Mouse (Mus musculus) limb, embryonic 13.5 days (tissue): ENCODE measurements at regions not wholly inside any gene's neighbourhood (a gene's known extent, or its start where the extent isn't known, plus 50 kb on each side); places are given as distances from the start of the nearest gene placed in this dataset.

Experiments
- ATAC-seq: fragments of 200-750 bp; cut with Nextera tagmentation; 2 replicates; pipeline ENCODE4 v1.8.0; 2017; ENCODE audit warnings: low read depth, moderate number of reproducible peaks, moderate TSS enrichment; ENCODE audit not compliant: low FRiP score
- H3K27ac ChIP-seq: fragments of 300-500 bp; sonication (generic); 2 replicates; pipeline ENCODE4 v1.5.1; 2015; ENCODE audit warnings: inconsistent platforms, mild to moderate bottlenecking, moderate library complexity
- H3K27me3 ChIP-seq: fragments of 300-500 bp; sonication (generic); 2 replicates; pipeline ENCODE4 v1.6.1; 2015; ENCODE audit warnings: mild to moderate bottlenecking, inconsistent platforms
- H3K36me3 ChIP-seq: fragments of 300-500 bp; sonication (generic); 2 replicates; pipeline ENCODE4 v1.6.1; 2015; ENCODE audit warnings: inconsistent platforms, mild to moderate bottlenecking, moderate library complexity
- H3K4me1 ChIP-seq: fragments of 300-500 bp; sonication (generic); 2 replicates; pipeline ENCODE4 v1.6.1; 2015; ENCODE audit warnings: inconsistent platforms
- H3K4me2 ChIP-seq: fragments of 300-500 bp; sonication (generic); replicated peaks from 2 replicates; pipeline ENCODE4 v1.6.1; 2015; ENCODE audit warnings: inconsistent platforms, mild to moderate bottlenecking, moderate library complexity
- H3K4me3 ChIP-seq: fragments of 300-500 bp; sonication (generic); 2 replicates; pipeline ENCODE4 v1.5.1; 2015; ENCODE audit warnings: moderate library complexity, mild to moderate bottlenecking, inconsistent platforms
- H3K9ac ChIP-seq: fragments of 300-500 bp; sonication (generic); 2 replicates; pipeline ENCODE4 v1.6.1; 2015; ENCODE audit warnings: mild to moderate bottlenecking, inconsistent platforms
- H3K9me3 ChIP-seq: fragments of 300-500 bp; sonication (generic); 2 replicates; pipeline ENCODE4 v1.6.1; 2016; ENCODE audit warnings: inconsistent platforms
- WGBS: fragments of 180-500 bp; shearing (Covaris S2); methylation state at CpG from one replicate; pipeline ENCODE4 v1.1.7; 2015; 5-methylcytosine and 5-hydroxymethylcytosine counted together

GRCm38 (mm10) chr1:193922756-193923155 is 552.7 kb upstream of the Camk1g start:
- WGBS: 60% methylated on average over 4 of the region's 4 CpGs

GRCm38 (mm10) chr1:193919243-193919642 is 549.1 kb upstream of the Camk1g start:
- ATAC-seq: no peak
- no peaks in the 10 kb centered on the region for H3K27me3 ChIP-seq
- no peak overlapping the region for H3K27ac ChIP-seq
- WGBS: 57% methylated on average over 3 of the region's 3 CpGs
- H3K4me1 ChIP-seq: no peaks in the 10 kb centered on the region
- no peak overlapping the region for H3K4me2 ChIP-seq
- no peak overlapping the region for H3K4me3 ChIP-seq
- no peaks in the 10 kb centered on the region for H3K9me3 ChIP-seq
- no peak overlapping the region for H3K9ac ChIP-seq
- no peaks in the 10 kb centered on the region for H3K36me3 ChIP-seq

More at GRCm38 (mm10) chr1:193922756-193923155, 552.7 kb upstream of the Camk1g start:
- Histone ChIP-seq H3K9ac (no peak overlapping the region), H3K36me3 (no peaks in the 10 kb centered on the region), H3K4me2 (no peak overlapping the region), H3K4me1 (no peaks in the 10 kb centered on the region), H3K4me3 (no peak overlapping the region), H3K9me3 (no peaks in the 10 kb centered on the region), H3K27ac (no peak overlapping the region), H3K27me3 (no peaks in the 10 kb centered on the region)
- no peak for ATAC-seq

- H3K36me3 ChIP-seq: no peaks in the 10 kb centered on the region
- H3K4me1 ChIP-seq: no peaks in the 10 kb centered on the region
- H3K4me2 ChIP-seq: no peak overlapping the region
- H3K9me3 ChIP-seq: no peaks in the 10 kb centered on the region
- H3K4me3 ChIP-seq: no peak overlapping the region
- H3K27ac ChIP-seq: no peak overlapping the region
- ATAC-seq: no peak
- H3K27me3 ChIP-seq: no peaks in the 10 kb centered on the region
- H3K9ac ChIP-seq: no peak overlapping the region
Measured at GRCm38 (mm10) chr1:193905711-193906110, 535.6 kb upstream of the Camk1g start.

- Histone ChIP-seq H3K9ac (no peak overlapping the region), H3K36me3 (no peaks in the 10 kb centered on the region), H3K27me3 (no peaks in the 10 kb centered on the region), H3K4me1 (no peaks in the 10 kb centered on the region), H3K9me3 (no peaks in the 10 kb centered on the region), H3K27ac (no peak overlapping the region), H3K4me2 (no peak overlapping the region), H3K4me3 (no peak overlapping the region)
- no peak for ATAC-seq
Measured at GRCm38 (mm10) chr1:193894072-193894471, 524.0 kb upstream of the Camk1g start.

GRCm38 (mm10) chr1:193876540-193876939 is 506.4 kb upstream of the Camk1g start:
- WGBS: 76% methylated on average over 2 of the region's 2 CpGs
- no peak overlapping the region for H3K4me3 ChIP-seq

GRCm38 (mm10) chr1:193876121-193876520 is 506.0 kb upstream of the Camk1g start:
- Histone ChIP-seq H3K4me2 (no peak overlapping the region), H3K27ac (no peak overlapping the region), H3K27me3 (no peaks in the 10 kb centered on the region), H3K9me3 (no peaks in the 10 kb centered on the region), H3K36me3 (no peaks in the 10 kb centered on the region), H3K4me1 (no peaks in the 10 kb centered on the region), H3K9ac (no peak overlapping the region), H3K4me3 (no peak overlapping the region)
- no peak for ATAC-seq

More at GRCm38 (mm10) chr1:193876540-193876939, 506.4 kb upstream of the Camk1g start:
- Histone ChIP-seq H3K27me3 (no peaks in the 10 kb centered on the region), H3K9ac (no peak overlapping the region), H3K4me2 (no peak overlapping the region), H3K4me1 (no peaks in the 10 kb centered on the region), H3K9me3 (no peaks in the 10 kb centered on the region), H3K36me3 (no peaks in the 10 kb centered on the region), H3K27ac (no peak overlapping the region)
- ATAC-seq: no peak

- ATAC-seq: no peak
- Histone ChIP-seq H3K9ac (no peak overlapping the region), H3K27me3 (no peaks in the 10 kb centered on the region), H3K4me3 (no peak overlapping the region), H3K36me3 (no peaks in the 10 kb centered on the region), H3K9me3 (no peaks in the 10 kb centered on the region), H3K4me2 (no peak overlapping the region), H3K4me1 (no peaks in the 10 kb centered on the region), H3K27ac (no peak overlapping the region)
- 89% methylated on average over 3 of the region's 3 CpGs for WGBS
Measured at GRCm38 (mm10) chr1:193875287-193875686, 505.2 kb upstream of the Camk1g start.

GRCm38 (mm10) chr1:193870731-193871130 is 500.6 kb upstream of the Camk1g start:
- no peaks in the 10 kb centered on the region for H3K4me1 ChIP-seq
- no peak for ATAC-seq
- no peak overlapping the region for H3K4me3 ChIP-seq
- H3K27me3 ChIP-seq: no peaks in the 10 kb centered on the region
- no peaks in the 10 kb centered on the region for H3K9me3 ChIP-seq
- H3K9ac ChIP-seq: no peak overlapping the region
- H3K36me3 ChIP-seq: no peaks in the 10 kb centered on the region
- no peak overlapping the region for H3K4me2 ChIP-seq
- 74% methylated on average over 2 of the region's 2 CpGs for WGBS
- H3K27ac ChIP-seq: no peak overlapping the region

GRCm38 (mm10) chr1:193868639-193869320 is 498.7 kb upstream of the Camk1g start:
- Histone ChIP-seq H3K9me3 (no peaks in the 10 kb centered on the region), H3K4me2 (no peak overlapping the region), H3K4me3 (no peak overlapping the region), H3K27me3 (no peaks in the 10 kb centered on the region), H3K4me1 (no peaks in the 10 kb centered on the region), H3K27ac (no peak overlapping the region), H3K36me3 (no peaks in the 10 kb centered on the region), H3K9ac (no peak overlapping the region)
- 63% methylated on average over 4 of the region's 4 CpGs for WGBS
- ATAC-seq: no peak

GRCm38 (mm10) chr1:193860767-193861299 is 490.7 kb upstream of the Camk1g start:
- H3K36me3 ChIP-seq: no peaks in the 10 kb centered on the region

GRCm38 (mm10) chr1:193860354-193860753 is 490.3 kb upstream of the Camk1g start:
- Histone ChIP-seq H3K36me3 (no peaks in the 10 kb centered on the region), H3K9ac (no peak overlapping the region), H3K9me3 (no peaks in the 10 kb centered on the region), H3K4me2 (no peak overlapping the region), H3K27me3 (peaks cover 3% of the 10 kb centered on the region; the same call in 1 of the 2 replicates), H3K4me3 (no peak overlapping the region), H3K27ac (no peak overlapping the region), H3K4me1 (peaks cover 8% of the 10 kb centered on the region)
- ATAC-seq: no peak
- 63% methylated on average over 2 of the region's 2 CpGs for WGBS

More at GRCm38 (mm10) chr1:193860767-193861299, 490.7 kb upstream of the Camk1g start:
- H3K4me3 ChIP-seq: no peak overlapping the region
- H3K9ac ChIP-seq: no peak overlapping the region
- H3K27ac ChIP-seq: no peak overlapping the region
- H3K9me3 ChIP-seq: no peaks in the 10 kb centered on the region
- no peak overlapping the region for H3K4me2 ChIP-seq
- H3K4me1 ChIP-seq: peaks cover 8% of the 10 kb centered on the region
- no peak for ATAC-seq
- WGBS: 71% methylated on average over 5 of the region's 5 CpGs
- H3K27me3 ChIP-seq: peaks cover 3% of the 10 kb centered on the region; the same call in 1 of the 2 replicates

GRCm38 (mm10) chr1:193859257-193860125 is 489.4 kb upstream of the Camk1g start:
- peaks cover 3% of the 10 kb centered on the region; the same call in 1 of the 2 replicates for H3K27me3 ChIP-seq
- no peaks in the 10 kb centered on the region for H3K9me3 ChIP-seq
- H3K4me3 ChIP-seq: no peak overlapping the region
- no peak for ATAC-seq
- 30% methylated on average over 10 of the region's 10 CpGs for WGBS
- H3K27ac ChIP-seq: no peak overlapping the region
- H3K36me3 ChIP-seq: no peaks in the 10 kb centered on the region
- H3K9ac ChIP-seq: no peak overlapping the region
- no peak overlapping the region for H3K4me2 ChIP-seq
- H3K4me1 ChIP-seq: peaks cover 8% of the 10 kb centered on the region
